8 mouse cellular contexts compared by ENCODE assay signal in the genomic region with DNA sequence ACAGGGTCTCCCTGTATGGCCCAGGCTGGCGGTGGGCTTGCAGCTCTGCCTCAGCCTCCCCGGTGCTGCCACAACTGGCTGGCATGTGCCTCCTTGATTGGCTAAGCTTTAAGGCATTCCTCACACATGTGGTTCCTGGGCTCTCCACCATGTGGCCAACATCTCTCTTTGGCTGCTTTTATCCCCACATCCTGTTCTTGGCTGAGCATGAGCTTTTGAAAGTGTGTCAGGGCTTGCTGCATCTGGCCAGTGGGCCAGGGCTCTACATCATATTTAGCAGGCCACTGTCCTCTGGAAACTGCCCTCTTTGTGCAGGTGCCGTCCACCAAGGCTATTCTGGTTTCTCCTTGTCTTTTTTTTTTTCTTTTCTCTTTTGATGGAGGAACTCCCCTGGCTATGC. TPM values are rescaled to one million over a fixed set of nuclear protein-coding genes. Genes with fewer than 3 reads are reported as not detected.
DNase-seq lines count a peak whose midpoint lies in the region; ATAC-seq and TF ChIP-seq lines count a peak whose summit lies in the region.

No protein-coding gene starts in this region.

- H3K4me1 ChIP-seq in G1E (ENCODE audit: insufficient read depth, low read depth, low read length) = peaks cover 89% of the 10 kb centered on the region
- peaks cover 44% of the 10 kb centered on the region for H3K4me1 ChIP-seq in forebrain, embryonic 12.5 days
- H3K4me1 ChIP-seq in intestine, embryonic 14.5 days (replicated peaks; ENCODE audit: control insufficient read depth, insufficient read depth, low read length) = peaks cover 17% of the 10 kb centered on the region
- peaks cover 42% of the 10 kb centered on the region for H3K4me1 ChIP-seq in midbrain, embryonic 13.5 days (replicated peaks)

- 69% methylated on average over 3 of the region's 3 CpGs for WGBS in forebrain, embryonic 12.5 days
- 55% methylated on average over 3 of the region's 3 CpGs for WGBS in intestine, embryonic 14.5 days
- WGBS in midbrain, embryonic 13.5 days = 78% methylated on average over 3 of the region's 3 CpGs

- H3K27me3 ChIP-seq in G1E (ENCODE audit: insufficient read depth, low read length) = no peaks in the 10 kb centered on the region
- H3K27me3 ChIP-seq in forebrain, embryonic 12.5 days = no peaks in the 10 kb centered on the region
- H3K27me3 ChIP-seq in intestine, embryonic 14.5 days (replicated peaks; ENCODE audit: control insufficient read depth, insufficient read depth, low read length) = no peaks in the 10 kb centered on the region
- H3K27me3 ChIP-seq in midbrain, embryonic 13.5 days = no peaks in the 10 kb centered on the region

- peak overlapping the region; percentile 99 for H3K4me2 ChIP-seq in forebrain, embryonic 12.5 days
- H3K4me2 ChIP-seq in intestine, embryonic 14.5 days (ENCODE audit: low read length) = peak overlapping the region; percentile 99
- H3K4me2 ChIP-seq in midbrain, embryonic 13.5 days (replicated peaks) = peak overlapping the region; percentile 100

- H3K27ac ChIP-seq in forebrain, embryonic 12.5 days = no peak overlapping the region
- no peak overlapping the region for H3K27ac ChIP-seq in intestine, embryonic 14.5 days (ENCODE audit: low read depth)
- no peak overlapping the region for H3K27ac ChIP-seq in midbrain, embryonic 13.5 days

- H3K4me3 ChIP-seq in G1E (ENCODE audit: low read depth, low read length) = peak overlapping the region; percentile 80
- H3K4me3 ChIP-seq in forebrain, embryonic 12.5 days (replicated peaks) = peak overlapping the region; percentile 90
- peak overlapping the region; percentile 99 for H3K4me3 ChIP-seq in intestine, embryonic 14.5 days (ENCODE audit: low read depth, low read length)
- H3K4me3 ChIP-seq in midbrain, embryonic 13.5 days (replicated peaks) = peak overlapping the region; percentile 93

- H3K36me3 ChIP-seq in G1E (replicated peaks) = peaks cover 69% of the 10 kb centered on the region
- peaks cover 23% of the 10 kb centered on the region for H3K36me3 ChIP-seq in forebrain, embryonic 12.5 days (replicated peaks)
- H3K36me3 ChIP-seq in intestine, embryonic 14.5 days (ENCODE audit: control insufficient read depth, insufficient read depth, low read length) = peaks cover 20% of the 10 kb centered on the region
- peaks cover 24% of the 10 kb centered on the region for H3K36me3 ChIP-seq in midbrain, embryonic 13.5 days

- TF ChIP-seq CTCF in G1E (IDR thresholded peaks at IDR 0.05; ENCODE audit: low read depth, low read length) = no peak

- H3K9ac ChIP-seq in forebrain, embryonic 12.5 days = peak overlapping the region; percentile 90
- H3K9ac ChIP-seq in intestine, embryonic 14.5 days (ENCODE audit: low read length) = peak overlapping the region; percentile 80; the same call in 1 of the 2 replicates
- H3K9ac ChIP-seq in midbrain, embryonic 13.5 days (replicated peaks) = peak overlapping the region; percentile 95

- ATAC-seq in G1E (ENCODE audit: extremely low read depth, insufficient number of reproducible peaks, low FRiP score, poor library complexity, severe bottlenecking) = no peak
- ATAC-seq in forebrain, embryonic 12.5 days (ENCODE audit: low FRiP score) = no peak
- ATAC-seq in intestine, embryonic 14.5 days (replicated peaks; ENCODE audit: low FRiP score, low TSS enrichment, low read depth) = no peak
- ATAC-seq in midbrain, embryonic 13.5 days = no peak

- peak; percentile 35 for DNase-seq in embryo, embryonic 10 days (ENCODE audit: low spot score)
- DNase-seq in embryo, embryonic 11 days = no peak
- peak; percentile 69 for DNase-seq in G1E (ENCODE audit: low spot score)
- no peak for DNase-seq in intestine, embryonic 14.5 days (ENCODE audit: low spot score)
- no peak for DNase-seq in right cerebral cortex, postnatal 14 days
- no peak for DNase-seq in gastrocnemius, adult 8-10 months (ENCODE audit: low spot score in 2 of 2)

- no peaks in the 10 kb centered on the region for H3K9me3 ChIP-seq in G1E (replicated peaks)
- no peaks in the 10 kb centered on the region for H3K9me3 ChIP-seq in forebrain, embryonic 12.5 days
- H3K9me3 ChIP-seq in intestine, embryonic 14.5 days (ENCODE audit: control insufficient read depth, low read length) = no peaks in the 10 kb centered on the region
- H3K9me3 ChIP-seq in midbrain, embryonic 13.5 days = no peaks in the 10 kb centered on the region

RNA-seq across cellular contexts. Expression of a gene that starts 1.2 kb away (rescaled TPM):
- 46.0 and 55.1 TPM in 2 replicates for total RNA-seq in G1E (2014; fragmentation: Nextera tagmentation)
- 18.0 and 22.1 TPM in 2 replicates for total RNA-seq in G1E (2017)
- polyA plus RNA-seq in G1E (2012) = 76.6 and 92.5 TPM in 2 replicates
- polyA plus RNA-seq in forebrain, embryonic 12.5 days (2016; fragmentation: Nextera tagmentation; extraction: Ambion mirVana) = 43.3 and 44.0 TPM in 2 replicates
- polyA plus RNA-seq in intestine, embryonic 14.5 days (2014; fragmentation: Nextera tagmentation; extraction: Ambion mirVana) = 27.0 and 30.6 TPM in 2 replicates
- polyA plus RNA-seq in midbrain, embryonic 13.5 days (2015; fragmentation: Nextera tagmentation; extraction: Ambion mirVana) = 56.9 and 61.1 TPM in 2 replicates
- total RNA-seq in gastrocnemius, adult 8-10 months (2022) = 10 to 100 TPM; 11.3 to 12.5 (median 11.7) TPM

RNA-seq across cellular contexts. Expression of a gene that starts 1.3 kb away (rescaled TPM):
- 51.2 and 53.5 TPM in 2 replicates for total RNA-seq in G1E (2014; fragmentation: Nextera tagmentation)
- total RNA-seq in G1E (2017) = 282 and 373 TPM in 2 replicates
- polyA plus RNA-seq in G1E (2012) = 226 and 269 TPM in 2 replicates
- polyA plus RNA-seq in forebrain, embryonic 12.5 days (2016; fragmentation: Nextera tagmentation; extraction: Ambion mirVana) = 274 and 289 TPM in 2 replicates
- 406 and 412 TPM in 2 replicates for polyA plus RNA-seq in intestine, embryonic 14.5 days (2014; fragmentation: Nextera tagmentation; extraction: Ambion mirVana)
- 249 and 254 TPM in 2 replicates for polyA plus RNA-seq in midbrain, embryonic 13.5 days (2015; fragmentation: Nextera tagmentation; extraction: Ambion mirVana)
- total RNA-seq in gastrocnemius, adult 8-10 months (2022) = 10 to 100 TPM in 3 of 4 experiments, 1 to 10 TPM in 1; 6.2 to 19.0 (median 14.5) TPM

RNA-seq across cellular contexts. Expression of a gene that starts 12.4 kb away (rescaled TPM):
- total RNA-seq in G1E (2014; fragmentation: Nextera tagmentation) (not detected in 2 replicates), G1E (2017) (0.05 and 0.06 TPM in 2 replicates)
- not detected in 2 replicates for polyA plus RNA-seq in G1E (2012)
- 1.5 and 1.7 TPM in 2 replicates for polyA plus RNA-seq in forebrain, embryonic 12.5 days (2016; fragmentation: Nextera tagmentation; extraction: Ambion mirVana)
- 0.07 and 0.20 TPM in 2 replicates for polyA plus RNA-seq in intestine, embryonic 14.5 days (2014; fragmentation: Nextera tagmentation; extraction: Ambion mirVana)
- polyA plus RNA-seq in midbrain, embryonic 13.5 days (2015; fragmentation: Nextera tagmentation; extraction: Ambion mirVana) = 1.5 and 1.9 TPM in 2 replicates
- total RNA-seq in gastrocnemius, adult 8-10 months (2022) = 10 to 100 TPM in 3 of 4 experiments, 1 to 10 TPM in 1; 7.4 to 12.5 (median 10.4) TPM

RNA-seq across cellular contexts. Expression of a gene that starts 15.4 kb away (rescaled TPM):
- not detected in 2 replicates for total RNA-seq in G1E (2014; fragmentation: Nextera tagmentation)
- total RNA-seq in G1E (2017) = 0.05 and 0.06 TPM in 2 replicates
- 0.02 TPM in 1 of 2 replicates, not detected in the other for polyA plus RNA-seq in G1E (2012)
- 0.06 and 0.08 TPM in 2 replicates for polyA plus RNA-seq in forebrain, embryonic 12.5 days (2016; fragmentation: Nextera tagmentation; extraction: Ambion mirVana)
- polyA plus RNA-seq in intestine, embryonic 14.5 days (2014; fragmentation: Nextera tagmentation; extraction: Ambion mirVana) = 0.04 TPM in 1 of 2 replicates, not detected in the other
- polyA plus RNA-seq in midbrain, embryonic 13.5 days (2015; fragmentation: Nextera tagmentation; extraction: Ambion mirVana) = 0.15 and 0.31 TPM in 2 replicates
- under 1 TPM in 1 of 4 experiments, not detected in 3; 0.13 TPM for total RNA-seq in gastrocnemius, adult 8-10 months (2022)

RNA-seq across cellular contexts. Expression of a gene that starts 29.8 kb away (rescaled TPM):
- total RNA-seq in G1E (2014; fragmentation: Nextera tagmentation) = 310 and 444 TPM in 2 replicates
- 228 and 347 TPM in 2 replicates for total RNA-seq in G1E (2017)
- polyA plus RNA-seq in G1E (2012) = 1,655 and 2,091 TPM in 2 replicates
- 1,463 and 1,490 TPM in 2 replicates for polyA plus RNA-seq in forebrain, embryonic 12.5 days (2016; fragmentation: Nextera tagmentation; extraction: Ambion mirVana)
- polyA plus RNA-seq in intestine, embryonic 14.5 days (2014; fragmentation: Nextera tagmentation; extraction: Ambion mirVana) = 1,692 and 1,787 TPM in 2 replicates
- polyA plus RNA-seq in midbrain, embryonic 13.5 days (2015; fragmentation: Nextera tagmentation; extraction: Ambion mirVana) = 1,319 and 1,425 TPM in 2 replicates
- 1,000 to 10,000 TPM in 1 of 4 experiments, 100 to 1,000 TPM in 3; 735 to 1,031 (median 850) TPM for total RNA-seq in gastrocnemius, adult 8-10 months (2022)

Comparison
In these comparisons a context has a peak if more than half of its experiments do, and no peak if none do; other contexts are left out.
1. DNase-seq: peak in embryo, embryonic 10 days (single experiment) and G1E (single experiment); none in embryo, embryonic 11 days (single experiment), intestine, embryonic 14.5 days (single experiment), right cerebral cortex, postnatal 14 days (single experiment) and gastrocnemius, adult 8-10 months (0 of 2).
2. Peak in every context shown above with its lines, with median percentiles within 50 percentile points of each other: H3K4me3 ChIP-seq, H3K4me2 ChIP-seq and H3K9ac ChIP-seq.